Mouse (Mus musculus) neural tube, embryonic 14.5 days (tissue): ENCODE data around the gene Gm5269. TPM values are rescaled to one million over a fixed set of nuclear protein-coding genes. Genes with fewer than 3 reads are reported as not detected.
A peak's percentile ranks its signal among the peaks of the same experiment; 100 is the strongest.

Source experiments
- ATAC-seq: fragments of 200-750 bp; cut with Nextera tagmentation; 2 replicates; pipeline ENCODE4 v1.8.0; 2017; ENCODE audit warnings: low read depth, mild to moderate bottlenecking, moderate TSS enrichment, moderate library complexity
- H3K27ac ChIP-seq: fragments of 300-500 bp; sonication (generic); 2 replicates; pipeline ENCODE4 v1.5.1; 2014; ENCODE audit warnings: low read depth, mild to moderate bottlenecking, control low read depth, low read length, moderate library complexity, mixed read lengths
- H3K27me3 ChIP-seq: fragments of 300-500 bp; sonication (generic); 2 replicates; pipeline ENCODE4 v1.6.1; 2014; ENCODE audit warnings: low read length; ENCODE audit not compliant: control insufficient read depth, insufficient read depth
- H3K36me3 ChIP-seq: fragments of 300-500 bp; sonication (generic); 2 replicates; pipeline ENCODE4 v1.6.1; 2014; ENCODE audit warnings: low read length, mixed read lengths; ENCODE audit not compliant: control insufficient read depth, insufficient read depth
- H3K4me1 ChIP-seq: fragments of 300-500 bp; sonication (generic); 2 replicates; pipeline ENCODE4 v1.6.1; 2014; ENCODE audit warnings: low read length; ENCODE audit not compliant: control insufficient read depth, insufficient read depth
- H3K4me2 ChIP-seq: fragments of 300-500 bp; sonication (generic); 2 replicates; pipeline ENCODE4 v1.6.1; 2014; ENCODE audit warnings: mild to moderate bottlenecking, low read depth, low read length, control low read depth
- H3K4me3 ChIP-seq: fragments of 300-500 bp; sonication (generic); 2 replicates; pipeline ENCODE4 v1.5.1; 2014; ENCODE audit warnings: low read depth, low read length, control low read depth, mixed read lengths
- H3K9ac ChIP-seq: fragments of 300-500 bp; sonication (generic); replicated peaks from 2 replicates; pipeline ENCODE4 v1.6.1; 2014; ENCODE audit warnings: low read depth, mild to moderate bottlenecking, control low read depth, low read length, mixed read lengths
- H3K9me3 ChIP-seq: fragments of 300-500 bp; sonication (generic); 2 replicates; pipeline ENCODE4 v1.6.1; 2016; ENCODE audit warnings: low read length; ENCODE audit not compliant: control insufficient read depth
- WGBS: fragments of 180-500 bp; shearing (Covaris S2); extraction: QIAGEN DNeasy Blood & Tissue Kit; methylation state at CpG from one replicate; pipeline ENCODE4 v1.1.7; 2014; 5-methylcytosine and 5-hydroxymethylcytosine counted together
- polyA plus RNA-seq: library from polyadenylated mRNA; unstranded; fragments of >200 nt; fragmentation: Nextera tagmentation; extraction: Ambion mirVana; gene quantifications from 2 replicates; pipeline ENCODE4 v1.2.1, GENCODE M21; 2014

Gene Gm5269
- not detected in 2 replicates for polyA plus RNA-seq

DNA sequence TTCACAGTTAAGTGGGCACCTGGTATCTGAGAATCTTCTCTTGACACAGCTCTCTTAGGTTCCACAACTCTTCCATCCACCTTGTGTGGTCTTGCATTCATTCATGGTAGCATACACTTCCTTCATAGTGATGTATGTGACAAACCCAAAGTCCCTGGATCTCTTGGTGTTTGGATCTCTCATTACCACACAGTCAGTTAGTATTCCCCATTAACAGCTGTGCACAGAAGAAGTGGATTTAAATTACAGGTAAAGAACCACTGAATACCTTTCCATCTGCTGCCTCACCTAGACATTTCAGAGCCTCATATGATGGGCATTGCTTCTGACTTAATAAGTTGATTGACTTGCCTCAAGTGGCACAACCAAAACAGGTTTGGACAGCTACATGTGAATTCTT lies at the start of gene Gm5269:
TSS of gene Gm5269 (minus strand) at position 101 of the 400 bp plus-strand sequence.
- Histone ChIP-seq H3K27ac (no peak within 1 kb of the TSS), H3K4me2 (no peak within 1 kb of the TSS), H3K36me3 (no peaks in the 10 kb centered on the region), H3K9me3 (no peaks in the 10 kb centered on the region), H3K27me3 (no peaks in the 10 kb centered on the region), H3K9ac (no peak within 1 kb of the TSS), H3K4me3 (no peak within 1 kb of the TSS), H3K4me1 (no peaks in the 10 kb centered on the region)
- ATAC-seq = no peak

DNA sequence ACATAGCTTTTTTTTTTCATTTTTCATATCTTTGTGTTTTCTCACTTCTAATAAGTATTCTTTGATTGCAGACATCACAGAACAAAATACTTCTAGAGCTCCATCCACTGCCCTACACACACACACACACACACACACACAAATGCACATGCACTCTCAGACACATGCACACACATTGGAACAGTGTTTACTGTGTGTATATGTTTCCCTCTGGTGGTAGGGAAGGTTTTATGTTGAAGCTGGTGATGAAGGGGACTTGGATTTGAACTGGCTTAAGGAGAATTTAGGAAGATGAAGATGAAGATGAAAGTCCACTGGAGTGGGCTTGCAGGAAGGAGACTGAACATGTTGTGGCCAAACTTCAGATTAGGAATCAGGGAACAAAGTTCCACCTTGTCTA lies 41.1 kb upstream of the Gm5269 start:
- Histone ChIP-seq H3K27ac (no peak overlapping the region), H3K9me3 (no peaks in the 10 kb centered on the region), H3K36me3 (no peaks in the 10 kb centered on the region), H3K27me3 (0 out of 2 replicates have a peak, but pooled peaks cover 7% of the 10 kb centered on the region), H3K4me1 (no peaks in the 10 kb centered on the region), H3K4me3 (no peak overlapping the region), H3K9ac (no peak overlapping the region), H3K4me2 (no peak overlapping the region)
- no peak for ATAC-seq

DNA sequence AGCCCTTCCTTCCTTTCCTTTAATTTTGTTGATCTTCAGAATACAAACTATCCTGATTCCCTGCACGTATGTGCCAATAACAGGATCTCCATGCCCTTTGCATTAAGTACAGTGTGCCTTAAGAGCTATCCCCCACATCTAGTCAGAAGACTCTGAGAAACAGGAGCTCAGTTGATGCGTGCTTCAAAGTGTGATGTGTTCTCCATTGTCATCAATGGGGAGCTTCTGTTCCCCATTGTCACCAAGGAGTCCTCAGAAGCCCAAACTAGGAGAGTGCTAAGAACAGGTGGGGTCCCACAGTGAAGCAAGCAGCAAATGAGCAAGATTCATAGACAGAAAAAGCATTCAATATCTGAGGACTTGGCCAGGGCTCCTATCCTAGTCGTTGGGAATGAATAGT lies 36.8 kb upstream of the Gm5269 start:
- no peak for ATAC-seq
- H3K9ac ChIP-seq = no peak overlapping the region
- no peak overlapping the region for H3K4me2 ChIP-seq
- WGBS = 54% methylated on average over 3 of the region's 3 CpGs
- H3K27me3 ChIP-seq = 0 out of 2 replicates have a peak, but pooled peaks cover 11% of the 10 kb centered on the region
- no peaks in the 10 kb centered on the region for H3K9me3 ChIP-seq
- H3K27ac ChIP-seq = no peak overlapping the region
- no peak overlapping the region for H3K4me3 ChIP-seq
- H3K36me3 ChIP-seq = no peaks in the 10 kb centered on the region
- H3K4me1 ChIP-seq = no peaks in the 10 kb centered on the region

DNA sequence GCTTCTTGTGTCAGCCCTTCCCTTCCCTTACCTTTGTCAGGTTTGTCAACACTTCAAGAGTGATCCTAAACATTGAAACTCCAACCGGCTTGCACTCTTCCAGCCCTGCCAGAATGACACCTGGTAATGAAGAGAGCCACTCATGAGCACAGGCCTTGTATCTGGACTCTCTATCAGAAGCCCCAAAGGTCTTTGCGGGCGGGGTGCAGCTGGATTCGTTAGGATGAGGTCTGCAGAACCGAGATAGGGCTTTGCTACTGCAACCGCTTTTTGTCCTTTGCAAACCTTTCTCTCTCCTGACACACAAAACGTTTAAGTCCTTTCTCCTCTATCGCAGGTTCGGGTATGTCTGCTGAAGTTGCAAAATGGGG lies 36.3 kb upstream of the Gm5269 start, which contains the start of gene Slc40a1:
TSS of gene Slc40a1 (minus strand) at position 131 of the 371 bp plus-strand sequence.
- H3K4me3 ChIP-seq = peak within 1 kb of the TSS; percentile 64
- H3K27ac ChIP-seq = no peak within 1 kb of the TSS
- H3K4me2 ChIP-seq = peak within 1 kb of the TSS; percentile 96
- peak within 1 kb of the TSS; percentile 50 for H3K9ac ChIP-seq
- 26% methylated on average over 9 of the region's 9 CpGs for WGBS
- no peak for ATAC-seq
- no peaks in the 10 kb centered on the region for H3K4me1 ChIP-seq
- 0 out of 2 replicates have a peak, but pooled peaks cover 11% of the 10 kb centered on the region for H3K27me3 ChIP-seq
- no peaks in the 10 kb centered on the region for H3K36me3 ChIP-seq
- H3K9me3 ChIP-seq = no peaks in the 10 kb centered on the region

DNA sequence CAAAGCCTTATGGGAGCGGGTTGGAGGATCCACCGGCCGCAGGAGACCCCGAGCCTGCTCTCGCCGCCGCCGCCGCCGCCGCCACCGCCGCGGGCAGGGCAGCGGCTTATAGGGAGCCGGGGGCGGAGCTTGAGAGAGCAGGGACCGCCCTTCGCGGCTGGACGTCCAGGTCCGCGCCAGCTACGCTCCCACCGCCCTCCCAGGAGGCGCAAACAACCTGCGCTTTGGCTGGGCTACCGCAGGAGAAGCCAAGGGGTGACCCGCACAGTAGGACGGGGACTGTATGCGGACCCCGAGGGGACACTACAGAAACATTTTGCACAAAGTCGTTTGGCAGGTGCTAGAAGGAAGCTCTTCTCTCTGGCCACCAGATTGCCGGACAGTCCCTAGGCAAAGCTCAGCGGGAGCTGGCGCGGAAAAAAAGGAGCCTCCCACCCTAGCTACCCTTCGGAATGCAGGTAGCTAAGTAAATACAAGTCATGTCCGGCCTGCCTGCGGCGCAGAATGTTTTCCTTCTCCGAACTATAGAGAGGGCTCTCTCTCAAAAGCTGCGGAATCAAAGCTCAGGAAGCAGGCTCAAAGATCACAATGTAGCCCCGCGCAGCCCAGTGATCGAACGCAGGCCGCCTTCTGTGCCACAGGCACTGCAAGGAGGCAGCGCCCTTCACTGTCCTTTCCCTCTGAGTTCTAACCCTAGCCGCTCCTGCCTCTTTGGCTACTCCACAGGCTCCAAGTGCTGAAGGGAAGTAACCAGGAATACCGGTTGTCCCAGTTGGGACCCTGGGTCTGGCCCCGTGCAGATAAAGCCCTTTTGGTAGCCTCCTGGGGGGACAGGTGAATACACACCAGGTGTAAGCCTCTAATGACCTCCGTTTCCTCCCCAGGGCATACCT lies 35.7 kb upstream of the Gm5269 start:
- Histone ChIP-seq H3K27ac (no peak overlapping the region), H3K4me2 (peak overlapping the region; percentile 96), H3K36me3 (no peaks in the 10 kb centered on the region), H3K9ac (peak overlapping the region; percentile 50), H3K9me3 (no peaks in the 10 kb centered on the region), H3K4me3 (peak overlapping the region; percentile 64), H3K27me3 (0 out of 2 replicates have a peak, but pooled peaks cover 11% of the 10 kb centered on the region), H3K4me1 (no peaks in the 10 kb centered on the region)
- peak; percentile 99 for ATAC-seq
- under 1% methylated on average over 53 of the region's 53 CpGs for WGBS

DNA sequence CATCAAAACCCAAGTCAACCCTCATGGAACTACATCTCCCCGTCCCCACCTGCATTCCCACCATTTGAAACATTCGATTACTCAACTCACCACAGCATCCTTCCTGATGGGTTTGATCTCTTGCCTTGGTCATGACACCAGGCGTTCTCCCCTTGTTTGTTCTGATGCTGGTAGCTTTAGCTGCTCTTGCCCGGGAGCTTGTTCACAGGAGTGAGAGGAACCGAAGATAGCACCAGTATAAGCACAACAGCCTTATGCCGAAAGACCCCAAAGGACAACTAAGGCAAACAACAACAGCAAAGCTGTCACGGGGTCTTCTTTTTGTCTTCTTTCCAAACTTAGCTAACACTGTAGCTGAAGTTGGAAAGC lies 35.0 kb upstream of the Gm5269 start:
- WGBS = 14% methylated on average over 7 of the region's 7 CpGs
- peak; percentile 64; the same call in 1 of the 2 replicates for ATAC-seq
- H3K4me2 ChIP-seq = peak overlapping the region; percentile 96
- no peak overlapping the region for H3K27ac ChIP-seq
- H3K9me3 ChIP-seq = no peaks in the 10 kb centered on the region
- peak overlapping the region; percentile 64 for H3K4me3 ChIP-seq
- 0 out of 2 replicates have a peak, but pooled peaks cover 11% of the 10 kb centered on the region for H3K27me3 ChIP-seq
- no peaks in the 10 kb centered on the region for H3K4me1 ChIP-seq
- peak overlapping the region; percentile 50 for H3K9ac ChIP-seq
- no peaks in the 10 kb centered on the region for H3K36me3 ChIP-seq

DNA sequence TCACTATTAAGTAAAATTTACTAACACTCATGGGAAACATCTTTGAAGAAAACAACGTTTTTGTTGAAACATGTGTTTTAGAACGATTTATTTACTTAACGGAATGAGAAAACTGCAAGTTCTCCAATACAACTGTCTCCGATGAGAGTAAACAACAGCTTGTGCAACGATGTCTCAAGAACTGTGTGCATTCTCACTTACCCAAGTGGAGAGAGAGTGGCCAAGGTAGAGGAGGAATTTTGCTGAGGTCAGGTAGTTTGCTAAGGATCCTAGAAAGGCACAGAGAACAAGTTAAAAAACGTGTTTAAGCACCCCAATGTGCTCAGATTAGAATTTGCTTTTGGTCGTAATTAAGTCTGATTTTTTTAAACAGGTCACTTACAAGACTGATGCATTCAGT lies 34.4 kb upstream of the Gm5269 start:
- ATAC-seq = no peak
- H3K27me3 ChIP-seq = 0 out of 2 replicates have a peak, but pooled peaks cover 11% of the 10 kb centered on the region
- H3K9ac ChIP-seq = no peak overlapping the region
- peak overlapping the region; percentile 64 for H3K4me3 ChIP-seq
- H3K36me3 ChIP-seq = no peaks in the 10 kb centered on the region
- no peak overlapping the region for H3K27ac ChIP-seq
- no peaks in the 10 kb centered on the region for H3K4me1 ChIP-seq
- peak overlapping the region; percentile 96; the same call in 1 of the 2 replicates for H3K4me2 ChIP-seq
- WGBS = 69% methylated on average over 7 of the region's 7 CpGs
- no peaks in the 10 kb centered on the region for H3K9me3 ChIP-seq

DNA sequence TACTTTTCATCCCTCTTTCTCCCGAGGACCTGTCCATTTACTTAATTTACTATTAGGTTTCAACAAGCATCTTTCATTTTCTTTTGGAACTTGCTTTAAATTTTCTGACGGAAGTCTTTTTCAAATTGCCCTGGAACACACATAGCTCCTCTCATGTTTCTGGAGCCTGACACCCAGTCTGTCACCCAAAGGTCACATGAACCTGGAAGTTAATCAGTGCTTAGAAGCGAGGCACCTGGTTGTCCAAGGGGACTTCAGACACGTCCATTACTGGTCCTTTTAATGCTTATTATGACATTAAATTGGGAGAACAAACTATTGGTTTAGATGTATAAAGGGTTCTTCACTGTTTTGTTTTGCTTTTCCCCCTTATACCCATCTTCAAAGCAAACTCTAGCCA lies 33.2 kb upstream of the Gm5269 start:
- H3K9ac ChIP-seq = no peak overlapping the region
- H3K4me2 ChIP-seq = no peak overlapping the region
- H3K4me1 ChIP-seq = no peaks in the 10 kb centered on the region
- 77% methylated on average over 4 of the region's 4 CpGs for WGBS
- no peak overlapping the region for H3K27ac ChIP-seq
- ATAC-seq = no peak
- no peak overlapping the region for H3K4me3 ChIP-seq
- H3K27me3 ChIP-seq = 0 out of 2 replicates have a peak, but pooled peaks cover 11% of the 10 kb centered on the region
- H3K36me3 ChIP-seq = no peaks in the 10 kb centered on the region
- no peaks in the 10 kb centered on the region for H3K9me3 ChIP-seq

DNA sequence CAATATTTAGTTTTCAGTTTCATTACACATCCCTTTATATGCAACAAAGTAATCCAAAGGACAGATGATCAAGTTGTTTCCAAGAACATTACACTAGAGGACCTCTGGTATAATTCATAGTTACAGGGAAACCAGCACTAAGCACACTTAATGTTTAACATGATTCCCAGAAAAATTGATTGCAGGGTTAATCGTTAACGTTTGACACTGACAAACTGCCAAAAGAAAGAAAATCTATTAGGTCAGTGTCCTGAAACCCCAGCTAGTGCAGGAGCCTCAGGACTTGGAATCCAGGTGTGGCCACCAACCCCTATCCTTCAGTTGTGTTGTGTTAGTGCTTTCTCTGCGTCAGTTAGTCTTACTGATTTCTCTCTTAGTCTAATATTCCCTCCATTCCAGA lies 30.6 kb upstream of the Gm5269 start:
- Histone ChIP-seq H3K4me2 (no peak overlapping the region), H3K9ac (no peak overlapping the region), H3K27ac (no peak overlapping the region), H3K4me3 (no peak overlapping the region), H3K9me3 (no peaks in the 10 kb centered on the region), H3K4me1 (no peaks in the 10 kb centered on the region), H3K27me3 (0 out of 2 replicates have a peak, but pooled peaks cover 4% of the 10 kb centered on the region), H3K36me3 (no peaks in the 10 kb centered on the region)
- WGBS = 95% methylated on average over 3 of the region's 3 CpGs
- no peak for ATAC-seq
